Mouse (Mus musculus): Measurements from ENCODE around the gene Qtrt2. TPM values are rescaled to one million over a fixed set of nuclear protein-coding genes. Genes with fewer than 3 reads are reported as not detected.

Qtrt2 gene
- 6.6 and 6.7 TPM in 2 replicates for polyA plus RNA-seq (2015; fragmentation: Nextera tagmentation; extraction: Ambion mirVana)

GRCm38 (mm10) chr16:43926341-43926859 is at the start of gene Qtrt2:
Qtrt2 (minus strand) TSS chr16:43926809.

GRCm38 (mm10) chr16:43889208-43890004 is 37.2 kb downstream of the Qtrt2 start, which contains the start of gene Ccdc191:
Ccdc191 (plus strand) TSS chr16:43889800.

Other genes with a start within 250 kb of the Qtrt2 start
- not detected in 2 replicates for gene Drd3, start 172.8 kb downstream of the Qtrt2 start, polyA plus RNA-seq (2015; fragmentation: Nextera tagmentation; extraction: Ambion mirVana)
- gene Ccdc191, start 37.0 kb downstream of the Qtrt2 start, polyA plus RNA-seq (2015; fragmentation: Nextera tagmentation; extraction: Ambion mirVana) = 5.9 and 6.2 TPM in 2 replicates
- gene Zdhhc23, start 53.0 kb upstream of the Qtrt2 start, polyA plus RNA-seq (2015; fragmentation: Nextera tagmentation; extraction: Ambion mirVana) = 0.08 and 0.10 TPM in 2 replicates
- gene Gramd1c, start 136.5 kb upstream of the Qtrt2 start, polyA plus RNA-seq (2015; fragmentation: Nextera tagmentation; extraction: Ambion mirVana) = 1.1 and 1.2 TPM in 2 replicates
- gene Atp6v1a, start 212.9 kb upstream of the Qtrt2 start, polyA plus RNA-seq (2015; fragmentation: Nextera tagmentation; extraction: Ambion mirVana) = 25.1 and 25.4 TPM in 2 replicates
- gene Naa50, start 213.0 kb upstream of the Qtrt2 start, polyA plus RNA-seq (2015; fragmentation: Nextera tagmentation; extraction: Ambion mirVana) = 208 and 221 TPM in 2 replicates
- 4.8 and 5.2 TPM in 2 replicates for gene Usf3, start 246.4 kb upstream of the Qtrt2 start, polyA plus RNA-seq (2015; fragmentation: Nextera tagmentation; extraction: Ambion mirVana)

All from skeletal muscle tissue, postnatal 0 days (tissue).